19 mouse cellular contexts compared by ENCODE assay signal in genomic region chr12:69515850-69516249, GRCm38 (mm10).
DNase-seq lines count a peak whose midpoint lies in the region; ATAC-seq and TF ChIP-seq lines count a peak whose summit lies in the region.
"Had no signal": no experiment of that assay in that cellular context is flagged by ENCODE, and none has a peak within 500 bp of the region (broad histone marks: within the 10 kb centered on the region; RNA-seq: fewer than 3 reads in every experiment).

No protein-coding gene starts in this region.

- no peak overlapping the region for H3K4me2 ChIP-seq in heart, embryonic 11.5 days
- no peak overlapping the region for H3K4me2 ChIP-seq in stomach, embryonic 15.5 days
- H3K4me2 ChIP-seq in stomach, postnatal 0 days (replicated peaks; ENCODE audit: low read depth), result no peak overlapping the region
- H3K4me2 ChIP-seq: forebrain, embryonic 13.5 days; hindbrain, embryonic 15.5 days; liver, embryonic 13.5 days; midbrain, embryonic 12.5 days; neural tube, embryonic 15.5 days had no signal

- H3K27me3 ChIP-seq in heart, embryonic 11.5 days (ENCODE audit: control insufficient read depth, insufficient read depth, low read length), result no peaks in the 10 kb centered on the region
- no peaks in the 10 kb centered on the region for H3K27me3 ChIP-seq in stomach, embryonic 15.5 days (replicated peaks)
- no peaks in the 10 kb centered on the region for H3K27me3 ChIP-seq in stomach, postnatal 0 days (ENCODE audit: control insufficient read depth, insufficient read depth, low read length)
- H3K27me3 ChIP-seq in small intestine, adult 2 months (ENCODE audit: control insufficient read depth, insufficient read depth, low read length), result no peaks in the 10 kb centered on the region
- H3K27me3 ChIP-seq: forebrain, embryonic 13.5 days; hindbrain, embryonic 15.5 days; liver, embryonic 13.5 days; neural tube, embryonic 15.5 days had no signal

- H3K9me3 ChIP-seq in heart, embryonic 11.5 days (replicated peaks; ENCODE audit: control insufficient read depth, low read length), result no peaks in the 10 kb centered on the region
- no peaks in the 10 kb centered on the region for H3K9me3 ChIP-seq in stomach, embryonic 15.5 days
- no peaks in the 10 kb centered on the region for H3K9me3 ChIP-seq in stomach, postnatal 0 days (ENCODE audit: control insufficient read depth, low read length)
- H3K9me3 ChIP-seq: forebrain, embryonic 13.5 days; hindbrain, embryonic 15.5 days; liver, embryonic 13.5 days; midbrain, embryonic 12.5 days; neural tube, embryonic 15.5 days had no signal

- TF ChIP-seq CTCF in layer of hippocampus, adult 2 months (conservative IDR thresholded peaks at IDR 0.05), result no peak
- TF ChIP-seq CTCF in stomach, postnatal 0 days (IDR thresholded peaks at IDR 0.05; ENCODE audit: low read depth), result no peak
- TF ChIP-seq CTCF in small intestine, adult 2 months (IDR thresholded peaks at IDR 0.05; ENCODE audit: extremely low read depth, insufficient read length, insufficient replicate concordance, low read depth, low read length), result no peak

- no peaks in the 10 kb centered on the region for H3K36me3 ChIP-seq in heart, embryonic 11.5 days (ENCODE audit: control insufficient read depth, insufficient read depth, low read length)
- no peaks in the 10 kb centered on the region for H3K36me3 ChIP-seq in stomach, embryonic 15.5 days
- no peaks in the 10 kb centered on the region for H3K36me3 ChIP-seq in stomach, postnatal 0 days (ENCODE audit: control insufficient read depth, insufficient read depth, low read length)
- no peaks in the 10 kb centered on the region for H3K36me3 ChIP-seq in small intestine, adult 2 months (ENCODE audit: control insufficient read depth, insufficient read depth, low read length)
- H3K36me3 ChIP-seq: hindbrain, embryonic 15.5 days; liver, embryonic 13.5 days; midbrain, embryonic 12.5 days; neural tube, embryonic 15.5 days had no signal

- no peak for DNase-seq in heart, postnatal 14 days
- DNase-seq in layer of hippocampus, adult 2 months (ENCODE audit: low spot score in 2 of 2), result no peak
- DNase-seq in layer of hippocampus, adult 11-12 months (ENCODE audit: low spot score), result no peak
- DNase-seq in stomach, postnatal 0 days (ENCODE audit: low spot score), result no peak
- no peak for DNase-seq in adrenal gland, postnatal 36 days
- DNase-seq: cerebellum, adult 11 months; cerebellum, postnatal 14 days; embryo, embryonic 11 days; gastrocnemius, postnatal 36 days; layer of hippocampus, postnatal 36 days; liver, embryonic 13.5 days; right cerebral cortex, postnatal 25 days had no signal

- H3K4me1 ChIP-seq in heart, embryonic 11.5 days (ENCODE audit: control insufficient read depth, insufficient read depth, low read length), result peaks cover 6% of the 10 kb centered on the region
- peaks cover 9% of the 10 kb centered on the region; the same call in 1 of the 2 replicates for H3K4me1 ChIP-seq in stomach, embryonic 15.5 days
- peaks cover 4% of the 10 kb centered on the region for H3K4me1 ChIP-seq in stomach, postnatal 0 days (replicated peaks; ENCODE audit: control insufficient read depth, insufficient read depth)
- H3K4me1 ChIP-seq in small intestine, adult 2 months (ENCODE audit: control insufficient read depth, insufficient read depth, insufficient read length, low read length), result peaks cover 61% of the 10 kb centered on the region; the same call in 1 of the 2 replicates
- H3K4me1 ChIP-seq: forebrain, embryonic 13.5 days; hindbrain, embryonic 15.5 days; midbrain, embryonic 12.5 days; neural tube, embryonic 15.5 days had no signal

- no peak for TF ChIP-seq POLR2A in small intestine, adult 2 months (IDR thresholded peaks at IDR 0.05; ENCODE audit: low read depth, low read length)

- no peak overlapping the region for H3K4me3 ChIP-seq in heart, embryonic 11.5 days (ENCODE audit: low read depth, low read length)
- no peak overlapping the region for H3K4me3 ChIP-seq in layer of hippocampus, adult 2 months
- no peak overlapping the region for H3K4me3 ChIP-seq in stomach, embryonic 15.5 days (replicated peaks)
- no peak overlapping the region for H3K4me3 ChIP-seq in stomach, postnatal 0 days (ENCODE audit: low read depth, low read length)
- no peak overlapping the region for H3K4me3 ChIP-seq in small intestine, adult 2 months (ENCODE audit: low read depth, low read length)
- H3K4me3 ChIP-seq: forebrain, embryonic 13.5 days; hindbrain, embryonic 15.5 days; liver, embryonic 13.5 days; midbrain, embryonic 12.5 days; neural tube, embryonic 15.5 days had no signal

- H3K9ac ChIP-seq in heart, embryonic 11.5 days (ENCODE audit: low read depth, low read length), result no peak overlapping the region
- H3K9ac ChIP-seq in stomach, embryonic 15.5 days, result no peak overlapping the region
- no peak overlapping the region for H3K9ac ChIP-seq in stomach, postnatal 0 days (ENCODE audit: low read length)
- H3K9ac ChIP-seq: forebrain, embryonic 13.5 days; hindbrain, embryonic 15.5 days; liver, embryonic 13.5 days; midbrain, embryonic 12.5 days; neural tube, embryonic 15.5 days had no signal

- ATAC-seq in heart, embryonic 11.5 days (replicated peaks; ENCODE audit: insufficient number of reproducible peaks, low FRiP score, low TSS enrichment), result no peak
- ATAC-seq in stomach, embryonic 15.5 days (ENCODE audit: insufficient read depth, low FRiP score, low read depth), result no peak
- no peak; the same call in 1 of the 2 replicates for ATAC-seq in stomach, postnatal 0 days (ENCODE audit: low FRiP score, low TSS enrichment)
- ATAC-seq: forebrain, embryonic 13.5 days had no signal

- intact Hi-C loops in heart, postnatal 14 days (cut with DNase I), result no loop called here

- peak overlapping the region; percentile 71; the same call in 1 of the 2 replicates for H3K27ac ChIP-seq in heart, embryonic 11.5 days (ENCODE audit: low read depth, low read length)
- H3K27ac ChIP-seq in layer of hippocampus, adult 2 months, result 0 out of 2 replicates have a peak overlapping the region, but pooled peaks have one; percentile 3
- H3K27ac ChIP-seq in stomach, embryonic 15.5 days, result 0 out of 2 replicates have a peak overlapping the region, but pooled peaks have one; percentile 54
- H3K27ac ChIP-seq in stomach, postnatal 0 days (replicated peaks), result no peak overlapping the region; the same call in 1 of the 2 replicates
- H3K27ac ChIP-seq in small intestine, adult 2 months (ENCODE audit: insufficient read depth, low read depth, low read length), result peak overlapping the region; percentile 100
- H3K27ac ChIP-seq: forebrain, embryonic 13.5 days; hindbrain, embryonic 15.5 days; liver, embryonic 13.5 days; midbrain, embryonic 12.5 days; neural tube, embryonic 15.5 days had no signal

- no peak for TF ChIP-seq EP300 in stomach, postnatal 0 days (optimal IDR thresholded peaks at IDR 0.05)
